Mouse (Mus musculus): ENCODE results near the gene Pde6g. TPM values are rescaled to one million over a fixed set of nuclear protein-coding genes. Genes with fewer than 3 reads are reported as not detected.

The Pde6g gene
- polyA plus RNA-seq, 1 experiment, result 1.0 TPM

DNA sequence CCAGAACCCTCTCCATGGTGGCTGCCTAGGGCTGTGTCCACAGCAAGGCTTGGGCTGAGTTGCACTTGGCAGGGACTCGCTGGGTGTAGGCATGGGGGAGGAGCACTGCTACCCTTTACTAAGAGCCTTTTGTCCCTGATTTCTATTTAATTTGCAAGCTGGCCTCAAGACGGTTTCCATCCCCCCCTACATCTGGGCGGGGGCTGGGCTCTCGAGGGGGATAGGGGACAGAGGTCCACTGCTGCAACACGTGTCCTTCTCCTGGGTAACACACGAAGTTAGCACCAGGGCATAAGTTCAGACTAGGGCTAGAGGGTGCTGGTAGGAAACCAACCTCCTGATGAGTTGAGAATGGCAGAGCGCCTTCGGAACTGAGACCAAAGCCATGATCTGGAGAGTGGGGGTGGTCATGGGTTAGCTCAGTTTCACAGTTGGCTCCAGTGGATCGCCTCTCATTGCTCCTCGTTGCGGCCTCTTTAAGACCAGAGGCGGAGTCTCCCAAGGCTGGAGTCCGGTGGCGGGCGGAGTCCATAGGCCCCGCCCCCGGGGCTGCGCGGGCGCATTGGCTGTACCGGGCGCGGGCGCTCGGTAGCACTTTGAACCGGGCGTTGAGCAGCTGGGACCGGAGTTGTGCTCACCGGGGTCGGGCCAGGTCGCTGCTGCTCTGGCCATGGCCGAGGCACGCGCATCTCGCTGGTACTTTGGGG is 38.2 kb upstream of the Pde6g start, which contains the start of gene Slc25a10:
Gene Slc25a10, plus strand, starts transcription at position 524 of the 707 bp plus-strand sequence.
- peak within 1 kb of the TSS; percentile 81 for H3K4me3 ChIP-seq (ENCODE audit: low read depth, low read length)
- H3K9me3 ChIP-seq (replicated peaks; ENCODE audit: control insufficient read depth, insufficient read depth, low read length, poor library complexity, severe bottlenecking), result no peaks in the 10 kb centered on the region
- H3K4me1 ChIP-seq (ENCODE audit: control insufficient read depth, insufficient read depth, low read length), result peaks cover 2% of the 10 kb centered on the region
- no peaks in the 10 kb centered on the region for H3K27me3 ChIP-seq (ENCODE audit: control insufficient read depth, insufficient read depth, low read length, poor library complexity, severe bottlenecking)
- peak within 1 kb of the TSS; percentile 69 for H3K9ac ChIP-seq (ENCODE audit: low read depth, poor library complexity, severe bottlenecking)
- H3K36me3 ChIP-seq (ENCODE audit: control insufficient read depth, insufficient read depth, low read length, poor library complexity, severe bottlenecking), result peaks cover 34% of the 10 kb centered on the region
- peak within 1 kb of the TSS; percentile 57 for H3K27ac ChIP-seq (ENCODE audit: insufficient read depth, low read length)
- TF ChIP-seq CTCF (IDR thresholded peaks at IDR 0.05; ENCODE audit: low read depth, low read length) (no peak), POLR2A (IDR thresholded peaks at IDR 0.05; ENCODE audit: insufficient read depth, low read length) (peak; percentile 44), EP300 (IDR thresholded peaks at IDR 0.05; ENCODE audit: insufficient read depth, low read depth, low read length) (no peak)

DNA sequence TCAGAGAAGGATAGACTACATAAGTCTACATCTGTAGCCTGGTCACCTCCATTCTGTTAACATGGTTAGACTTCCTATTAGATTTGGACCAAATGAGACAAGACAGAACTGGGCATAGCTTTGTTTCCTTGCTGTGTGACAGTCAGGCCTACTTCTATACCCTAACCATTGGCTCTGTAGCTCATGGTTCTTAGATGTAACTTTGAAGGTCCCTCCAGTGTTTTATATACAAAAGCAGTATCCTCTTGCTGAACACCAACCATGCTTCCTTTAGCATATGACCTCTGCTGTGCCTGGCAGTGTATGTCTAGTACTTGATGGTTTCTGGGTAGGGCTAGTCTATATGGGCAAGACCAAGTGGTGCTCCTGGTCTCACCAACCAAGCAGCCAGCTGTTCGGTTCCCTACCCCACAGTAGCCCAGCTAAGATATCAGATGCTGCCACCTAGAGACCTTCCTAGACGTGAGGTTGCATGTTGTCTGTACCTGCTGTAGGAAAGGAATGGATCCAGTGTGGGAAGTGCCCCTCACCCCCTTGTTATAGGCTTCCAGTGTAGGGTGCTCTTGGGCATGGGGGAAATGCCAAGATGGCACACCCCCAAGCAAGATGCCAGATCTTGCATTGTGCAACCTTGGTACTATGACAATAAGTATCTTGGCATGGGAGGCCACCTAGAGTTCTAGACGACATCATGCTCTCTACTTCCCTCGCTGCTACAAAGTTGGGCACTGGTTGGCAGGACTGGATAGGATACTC is 37.2 kb upstream of the Pde6g start:
- peak overlapping the region; percentile 69; the same call in 1 of the 2 replicates for H3K9ac ChIP-seq (ENCODE audit: low read depth, poor library complexity, severe bottlenecking)
- H3K36me3 ChIP-seq (ENCODE audit: control insufficient read depth, insufficient read depth, low read length, poor library complexity, severe bottlenecking), result peaks cover 36% of the 10 kb centered on the region
- no peak overlapping the region for H3K27ac ChIP-seq (ENCODE audit: insufficient read depth, low read length)
- no peaks in the 10 kb centered on the region for H3K27me3 ChIP-seq (ENCODE audit: control insufficient read depth, insufficient read depth, low read length, poor library complexity, severe bottlenecking)
- H3K4me3 ChIP-seq (ENCODE audit: low read depth, low read length), result no peak overlapping the region
- no peaks in the 10 kb centered on the region for H3K9me3 ChIP-seq (replicated peaks; ENCODE audit: control insufficient read depth, insufficient read depth, low read length, poor library complexity, severe bottlenecking)
- H3K4me1 ChIP-seq (ENCODE audit: control insufficient read depth, insufficient read depth, low read length), result peaks cover 2% of the 10 kb centered on the region
- TF ChIP-seq CTCF (IDR thresholded peaks at IDR 0.05; ENCODE audit: low read depth, low read length) (no peak), POLR2A (IDR thresholded peaks at IDR 0.05; ENCODE audit: insufficient read depth, low read length) (no peak), EP300 (IDR thresholded peaks at IDR 0.05; ENCODE audit: insufficient read depth, low read depth, low read length) (no peak)

DNA sequence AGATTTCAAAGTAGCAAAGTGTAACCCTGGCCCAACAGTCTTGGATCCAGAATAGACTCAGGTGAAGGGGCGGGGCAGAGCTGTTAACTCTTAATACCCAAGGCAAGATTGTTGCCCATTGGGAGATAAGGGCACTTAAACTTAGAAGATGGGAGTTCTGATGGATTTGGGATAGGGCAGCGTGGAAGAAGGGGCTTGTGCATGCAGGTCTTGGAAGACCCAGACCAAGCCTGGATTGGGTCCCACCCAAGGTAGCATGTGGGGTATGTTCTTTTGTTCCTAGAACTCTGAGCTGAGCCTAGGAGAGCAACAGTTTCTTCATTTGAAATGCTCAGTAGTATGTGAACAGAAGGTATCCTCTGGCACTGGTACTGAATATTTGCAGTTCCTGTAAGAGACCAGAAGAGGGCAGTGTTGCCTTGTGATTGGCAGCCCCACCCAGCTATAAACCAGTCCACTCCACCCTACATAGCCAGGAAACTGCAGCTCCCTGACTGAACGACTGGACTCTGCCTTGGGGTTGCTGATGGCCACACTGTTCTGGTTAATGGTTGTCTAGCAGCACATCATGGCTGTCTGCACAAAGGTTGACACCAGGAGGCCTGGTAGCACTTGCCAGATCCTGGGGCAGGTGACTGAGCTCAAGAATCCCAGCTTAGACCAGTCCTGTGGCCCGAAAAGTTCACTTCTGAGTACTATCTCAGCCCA is 35.9 kb upstream of the Pde6g start:
- Histone ChIP-seq H3K27ac (ENCODE audit: insufficient read depth, low read length) (no peak overlapping the region), H3K9ac (ENCODE audit: low read depth, poor library complexity, severe bottlenecking) (no peak overlapping the region), H3K4me1 (ENCODE audit: control insufficient read depth, insufficient read depth, low read length) (peaks cover 2% of the 10 kb centered on the region)

DNA sequence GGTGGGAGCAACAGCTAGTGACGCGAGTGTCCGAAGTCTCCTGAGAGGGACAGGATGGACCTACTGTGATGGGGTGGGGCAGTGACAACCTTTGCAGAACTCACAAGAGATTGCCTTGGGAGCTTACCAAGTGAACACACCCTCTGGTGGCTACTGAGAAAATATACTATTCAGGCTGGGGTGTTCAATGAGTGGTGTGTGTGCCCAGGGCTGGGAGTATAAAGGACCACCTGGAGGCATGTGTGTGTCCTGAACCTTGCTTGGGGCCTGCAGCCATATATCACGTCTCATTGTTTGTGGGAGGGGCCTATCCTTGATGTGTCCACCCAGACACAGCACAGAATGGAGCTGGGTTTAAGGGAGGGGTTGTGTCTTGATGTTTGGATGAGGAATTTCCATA is 35.2 kb upstream of the Pde6g start:
- H3K9me3 ChIP-seq (replicated peaks; ENCODE audit: control insufficient read depth, insufficient read depth, low read length, poor library complexity, severe bottlenecking), result no peaks in the 10 kb centered on the region
- H3K9ac ChIP-seq (ENCODE audit: low read depth, poor library complexity, severe bottlenecking), result no peak overlapping the region
- H3K27ac ChIP-seq (ENCODE audit: insufficient read depth, low read length), result no peak overlapping the region
- peaks cover 32% of the 10 kb centered on the region for H3K36me3 ChIP-seq (ENCODE audit: control insufficient read depth, insufficient read depth, low read length, poor library complexity, severe bottlenecking)
- no peak overlapping the region for H3K4me3 ChIP-seq (ENCODE audit: low read depth, low read length)
- no peak for TF ChIP-seq CTCF (IDR thresholded peaks at IDR 0.05; ENCODE audit: low read depth, low read length)
- no peak for TF ChIP-seq POLR2A (IDR thresholded peaks at IDR 0.05; ENCODE audit: insufficient read depth, low read length)
- no peak for TF ChIP-seq EP300 (IDR thresholded peaks at IDR 0.05; ENCODE audit: insufficient read depth, low read depth, low read length)
- H3K4me1 ChIP-seq (ENCODE audit: control insufficient read depth, insufficient read depth, low read length), result peaks cover 2% of the 10 kb centered on the region
- H3K27me3 ChIP-seq (ENCODE audit: control insufficient read depth, insufficient read depth, low read length, poor library complexity, severe bottlenecking), result no peaks in the 10 kb centered on the region

More for the DNA sequence above, 35.9 kb upstream of the Pde6g start:
- Histone ChIP-seq H3K27me3 (ENCODE audit: control insufficient read depth, insufficient read depth, low read length, poor library complexity, severe bottlenecking) (no peaks in the 10 kb centered on the region), H3K36me3 (ENCODE audit: control insufficient read depth, insufficient read depth, low read length, poor library complexity, severe bottlenecking) (peaks cover 32% of the 10 kb centered on the region), H3K4me3 (ENCODE audit: low read depth, low read length) (no peak overlapping the region), H3K9me3 (replicated peaks; ENCODE audit: control insufficient read depth, insufficient read depth, low read length, poor library complexity, severe bottlenecking) (no peaks in the 10 kb centered on the region)
- TF ChIP-seq EP300 (IDR thresholded peaks at IDR 0.05; ENCODE audit: insufficient read depth, low read depth, low read length) (0 out of 2 replicates have a peak, but pooled peaks have one; percentile 24), POLR2A (IDR thresholded peaks at IDR 0.05; ENCODE audit: insufficient read depth, low read length) (no peak), CTCF (IDR thresholded peaks at IDR 0.05; ENCODE audit: low read depth, low read length) (peak; percentile 78)

DNA sequence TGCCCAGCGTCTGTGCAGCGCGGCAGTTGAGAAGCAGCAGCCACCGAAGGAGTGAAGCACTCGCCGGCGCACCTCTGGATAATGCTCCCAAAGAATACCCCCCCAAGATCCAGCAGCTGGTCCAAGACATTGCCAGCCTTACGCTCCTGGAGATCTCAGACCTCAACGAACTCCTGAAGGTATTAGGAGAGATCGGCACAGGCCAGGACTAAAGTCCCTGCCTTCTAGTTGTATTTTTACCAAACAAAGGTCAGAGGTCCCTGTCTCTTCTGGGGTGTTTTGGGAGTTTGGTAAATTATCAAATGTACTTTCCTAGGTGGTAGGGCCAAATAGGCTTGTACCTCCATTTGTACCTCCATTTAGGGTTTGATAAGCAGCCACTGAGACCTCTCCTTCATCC is 32.0 kb upstream of the Pde6g start:
- Histone ChIP-seq H3K27ac (ENCODE audit: insufficient read depth, low read length) (0 out of 2 replicates have a peak overlapping the region, but pooled peaks have one; percentile 5), H3K27me3 (ENCODE audit: control insufficient read depth, insufficient read depth, low read length, poor library complexity, severe bottlenecking) (no peaks in the 10 kb centered on the region), H3K36me3 (ENCODE audit: control insufficient read depth, insufficient read depth, low read length, poor library complexity, severe bottlenecking) (peaks cover 32% of the 10 kb centered on the region), H3K9me3 (replicated peaks; ENCODE audit: control insufficient read depth, insufficient read depth, low read length, poor library complexity, severe bottlenecking) (no peaks in the 10 kb centered on the region), H3K4me1 (ENCODE audit: control insufficient read depth, insufficient read depth, low read length) (peaks cover 2% of the 10 kb centered on the region), H3K9ac (ENCODE audit: low read depth, poor library complexity, severe bottlenecking) (peak overlapping the region; percentile 87), H3K4me3 (ENCODE audit: low read depth, low read length) (peak overlapping the region; percentile 97)
- TF ChIP-seq EP300 (IDR thresholded peaks at IDR 0.05; ENCODE audit: insufficient read depth, low read depth, low read length) (no peak), CTCF (IDR thresholded peaks at IDR 0.05; ENCODE audit: low read depth, low read length) (no peak), POLR2A (IDR thresholded peaks at IDR 0.05; ENCODE audit: insufficient read depth, low read length) (no peak)

All from ES-Bruce4 (cell line).